Mouse (Mus musculus) hindbrain, embryonic 16.5 days (tissue): ENCODE data around the gene Cryaa. TPM values are rescaled to one million over a fixed set of nuclear protein-coding genes. Genes with fewer than 3 reads are reported as not detected.

ENCODE experiments used
- ATAC-seq: fragments of 200-750 bp; cut with Nextera tagmentation; 2 replicates; pipeline ENCODE4 v1.8.0; 2017; ENCODE audit warnings: moderate TSS enrichment, moderate library complexity
- H3K27ac ChIP-seq: fragments of 300-500 bp; sonication (generic); 2 replicates; pipeline ENCODE4 v1.5.1; 2014; ENCODE audit warnings: low read depth, mild to moderate bottlenecking, control low read depth, low read length, moderate library complexity
- H3K27me3 ChIP-seq: fragments of 300-500 bp; sonication (generic); replicated peaks from 2 replicates; pipeline ENCODE4 v1.6.1; 2014; ENCODE audit warnings: low read length; ENCODE audit not compliant: control insufficient read depth, insufficient read depth
- H3K36me3 ChIP-seq: fragments of 300-500 bp; sonication (generic); 2 replicates; pipeline ENCODE4 v1.6.1; 2014; ENCODE audit warnings: mild to moderate bottlenecking, low read length, moderate library complexity, mixed read lengths; ENCODE audit not compliant: control insufficient read depth, insufficient read depth
- H3K4me1 ChIP-seq: fragments of 300-500 bp; sonication (generic); 2 replicates; pipeline ENCODE4 v1.6.1; 2014; ENCODE audit warnings: low read depth, low read length; ENCODE audit not compliant: control insufficient read depth, insufficient read depth
- H3K4me2 ChIP-seq: fragments of 300-500 bp; sonication (generic); 2 replicates; pipeline ENCODE4 v1.6.1; 2014; ENCODE audit warnings: mild to moderate bottlenecking, low read length, control low read depth, moderate library complexity
- H3K4me3 ChIP-seq: fragments of 300-500 bp; sonication (generic); 2 replicates; pipeline ENCODE4 v1.5.1; 2014; ENCODE audit warnings: mild to moderate bottlenecking, low read length, control low read depth, moderate library complexity
- H3K9ac ChIP-seq: fragments of 300-500 bp; sonication (generic); 2 replicates; pipeline ENCODE4 v1.6.1; 2014; ENCODE audit warnings: low read depth, mild to moderate bottlenecking, control low read depth, low read length, moderate library complexity
- H3K9me3 ChIP-seq: fragments of 300-500 bp; sonication (generic); 2 replicates; pipeline ENCODE4 v1.6.1; 2014; ENCODE audit warnings: mild to moderate bottlenecking, low read length, moderate library complexity; ENCODE audit not compliant: control insufficient read depth
- WGBS: fragments of 180-500 bp; shearing (Covaris S2); extraction: QIAGEN DNeasy Blood & Tissue Kit; methylation state at CpG from one replicate; pipeline ENCODE4 v1.1.7; 2014; 5-methylcytosine and 5-hydroxymethylcytosine counted together
- polyA plus RNA-seq: library from polyadenylated mRNA; unstranded; fragments of >200 nt; fragmentation: Nextera tagmentation; extraction: Ambion mirVana; gene quantifications from 2 replicates; pipeline ENCODE4 v1.2.1, GENCODE M21; 2015

Gene Cryaa
- polyA plus RNA-seq, 1 experiment from 2014 or later: 0.80 TPM

GRCm38 (mm10) chr17:31657141-31657983 lies 20.2 kb upstream of the Cryaa start:
- Histone ChIP-seq H3K4me3 (peak overlapping the region; percentile 68), H3K36me3 (peaks cover 10% of the 10 kb centered on the region; the same call in 1 of the 2 replicates), H3K9me3 (no peaks in the 10 kb centered on the region), H3K4me1 (peaks cover 8% of the 10 kb centered on the region), H3K9ac (peak overlapping the region; percentile 93), H3K4me2 (peak overlapping the region; percentile 63), H3K27me3 (no peaks in the 10 kb centered on the region), H3K27ac (no peak overlapping the region)
- WGBS: 57% methylated on average over 12 of the region's 12 CpGs
- ATAC-seq: no peak

GRCm38 (mm10) chr17:31658136-31658467 lies 19.5 kb upstream of the Cryaa start:
- Histone ChIP-seq H3K9me3 (no peaks in the 10 kb centered on the region), H3K4me1 (peaks cover 8% of the 10 kb centered on the region), H3K4me2 (peak overlapping the region; percentile 63), H3K4me3 (peak overlapping the region; percentile 68), H3K36me3 (peaks cover 5% of the 10 kb centered on the region; the same call in 1 of the 2 replicates), H3K27ac (peak overlapping the region; percentile 86), H3K9ac (peak overlapping the region; percentile 93), H3K27me3 (no peaks in the 10 kb centered on the region)
- ATAC-seq: no peak
- WGBS: 1% methylated on average over 26 of the region's 27 CpGs

- H3K4me3 ChIP-seq: peak within 1 kb of the TSS; percentile 68
- under 1% methylated on average over 75 of the region's 77 CpGs for WGBS
- peak; percentile 99 for ATAC-seq
- peaks cover 8% of the 10 kb centered on the region for H3K4me1 ChIP-seq
- no peaks in the 10 kb centered on the region for H3K9me3 ChIP-seq
- H3K4me2 ChIP-seq: peak within 1 kb of the TSS; percentile 96
- H3K27me3 ChIP-seq: no peaks in the 10 kb centered on the region
- peak within 1 kb of the TSS; percentile 93 for H3K9ac ChIP-seq
- peaks cover 4% of the 10 kb centered on the region; the same call in 1 of the 2 replicates for H3K36me3 ChIP-seq
- peak within 1 kb of the TSS; percentile 93 for H3K27ac ChIP-seq
Measured at GRCm38 (mm10) chr17:31658468-31659185, 19.0 kb upstream of the Cryaa start, which contains the start of gene U2af1. Gene U2af1, minus strand, starts transcription at chr17:31658892.

- ATAC-seq: no peak
- no peak overlapping the region for H3K4me2 ChIP-seq
- 68% methylated on average over 8 of the region's 8 CpGs for WGBS
Measured at GRCm38 (mm10) chr17:31660661-31661250, 16.9 kb upstream of the Cryaa start.

GRCm38 (mm10) chr17:31662855-31663254 lies 14.8 kb upstream of the Cryaa start:
- no peak overlapping the region for H3K4me3 ChIP-seq
- no peaks in the 10 kb centered on the region for H3K36me3 ChIP-seq
- no peak overlapping the region for H3K9ac ChIP-seq
- no peaks in the 10 kb centered on the region for H3K9me3 ChIP-seq
- H3K27me3 ChIP-seq: no peaks in the 10 kb centered on the region
- H3K27ac ChIP-seq: no peak overlapping the region
- no peaks in the 10 kb centered on the region; the same call in 1 of the 2 replicates for H3K4me1 ChIP-seq
- no peak for ATAC-seq
- no peak overlapping the region for H3K4me2 ChIP-seq

More at GRCm38 (mm10) chr17:31660661-31661250, 16.9 kb upstream of the Cryaa start:
- Histone ChIP-seq H3K27ac (no peak overlapping the region), H3K36me3 (no peaks in the 10 kb centered on the region), H3K4me1 (peaks cover 8% of the 10 kb centered on the region), H3K27me3 (no peaks in the 10 kb centered on the region), H3K4me3 (no peak overlapping the region), H3K9me3 (no peaks in the 10 kb centered on the region), H3K9ac (no peak overlapping the region)

GRCm38 (mm10) chr17:31664760-31665159 lies 12.8 kb upstream of the Cryaa start:
- 15% methylated on average over 4 of the region's 4 CpGs for WGBS
- Histone ChIP-seq H3K4me2 (no peak overlapping the region), H3K9ac (no peak overlapping the region), H3K36me3 (no peaks in the 10 kb centered on the region), H3K27ac (no peak overlapping the region), H3K4me3 (no peak overlapping the region), H3K27me3 (no peaks in the 10 kb centered on the region), H3K9me3 (no peaks in the 10 kb centered on the region), H3K4me1 (no peaks in the 10 kb centered on the region)
- peak; percentile 67; the same call in 1 of the 2 replicates for ATAC-seq

- no peak overlapping the region for H3K27ac ChIP-seq
- H3K4me3 ChIP-seq: no peak overlapping the region
- no peaks in the 10 kb centered on the region for H3K27me3 ChIP-seq
- no peaks in the 10 kb centered on the region for H3K36me3 ChIP-seq
- 75% methylated on average over 4 of the region's 9 CpGs for WGBS
- no peak overlapping the region for H3K9ac ChIP-seq
- no peak for ATAC-seq
- H3K4me2 ChIP-seq: no peak overlapping the region
- H3K9me3 ChIP-seq: no peaks in the 10 kb centered on the region
- no peaks in the 10 kb centered on the region for H3K4me1 ChIP-seq
Measured at GRCm38 (mm10) chr17:31668306-31668705, 9.3 kb upstream of the Cryaa start.

GRCm38 (mm10) chr17:31670163-31670562 lies 7.4 kb upstream of the Cryaa start:
- Histone ChIP-seq H3K9me3 (no peaks in the 10 kb centered on the region), H3K36me3 (no peaks in the 10 kb centered on the region), H3K4me2 (no peak overlapping the region), H3K27ac (no peak overlapping the region), H3K4me3 (no peak overlapping the region), H3K27me3 (no peaks in the 10 kb centered on the region), H3K9ac (no peak overlapping the region), H3K4me1 (no peaks in the 10 kb centered on the region)
- 0 out of 2 replicates have a peak, but pooled peaks have one; percentile 27 for ATAC-seq
- 12% methylated on average over 11 of the region's 11 CpGs for WGBS

GRCm38 (mm10) chr17:31671698-31672097 lies 5.9 kb upstream of the Cryaa start:
- 59% methylated on average over 8 of the region's 8 CpGs for WGBS
- H3K36me3 ChIP-seq: no peaks in the 10 kb centered on the region
- H3K27ac ChIP-seq: no peak overlapping the region
- H3K9ac ChIP-seq: no peak overlapping the region
- no peak overlapping the region for H3K4me2 ChIP-seq
- no peaks in the 10 kb centered on the region for H3K27me3 ChIP-seq
- H3K4me3 ChIP-seq: no peak overlapping the region
- no peaks in the 10 kb centered on the region for H3K4me1 ChIP-seq
- H3K9me3 ChIP-seq: no peaks in the 10 kb centered on the region
- ATAC-seq: no peak
